Mouse (Mus musculus) spleen, adult 2 months (tissue): Measurements from ENCODE around the gene Atad1.

Experiments
- CTCF ChIP-seq: fragments of 200-500 bp; IDR thresholded peaks from 2 replicates; pipeline ENCODE4 v1.5.1; 2011; ENCODE audit warnings: mild to moderate bottlenecking, inconsistent platforms; ENCODE audit not compliant: insufficient read depth, insufficient read length, insufficient replicate concordance; ENCODE audit errors: extremely low read depth
- POLR2A ChIP-seq: fragments of 200-500 bp; IDR thresholded peaks from 2 replicates; pipeline ENCODE4 v1.6.1; 2011; ENCODE audit warnings: low read depth, low read length, inconsistent platforms

GRCm38 (mm10) chr19:32653122-32653521, 86.5 kb downstream of the Atad1 start:
- TF ChIP-seq CTCF, result no peak
- TF ChIP-seq POLR2A, result no peak
